Comparison of ENCODE assay signal across 30 mouse cellular contexts in the genomic region with DNA sequence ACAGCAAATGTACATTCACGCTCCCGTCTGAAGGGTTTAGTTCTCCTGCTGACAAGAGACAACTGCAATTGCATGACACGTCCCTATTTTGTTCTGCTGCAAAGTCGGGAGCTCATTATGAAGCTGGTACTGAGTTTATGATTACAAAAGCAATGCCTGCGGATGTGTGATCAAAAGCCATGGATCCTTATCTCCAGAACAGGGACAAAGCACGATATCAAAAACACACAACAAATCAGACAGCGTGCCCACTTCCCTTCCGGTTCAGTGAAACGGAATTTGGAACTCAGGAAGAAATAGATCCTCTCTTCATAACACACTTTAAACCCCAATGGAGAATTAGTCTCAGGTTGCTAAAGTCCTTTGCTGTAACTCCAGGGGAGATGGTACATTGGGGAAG.
A peak's percentile ranks its signal among the peaks of the same experiment; 100 is the strongest.
DNase-seq lines count a peak whose midpoint lies in the region; ATAC-seq and TF ChIP-seq lines count a peak whose summit lies in the region.
"Had no signal": no experiment of that assay in that cellular context is flagged by ENCODE, and none has a peak within 500 bp of the region (broad histone marks: within the 10 kb centered on the region; RNA-seq: fewer than 3 reads in every experiment).

No protein-coding gene starts in this region.

- H3K9ac ChIP-seq in forebrain, embryonic 15.5 days (replicated peaks): no peak overlapping the region
- H3K9ac ChIP-seq in forebrain, embryonic 14.5 days (ENCODE audit: low read length): no peak overlapping the region
- H3K9ac ChIP-seq in lung, embryonic 16.5 days (ENCODE audit: low read length): no peak overlapping the region
- H3K9ac ChIP-seq: embryonic facial prominence, embryonic 13.5 days; heart, embryonic 12.5 days; heart, embryonic 15.5 days; hindbrain, embryonic 14.5 days had no signal

- H3K36me3 ChIP-seq in forebrain, embryonic 15.5 days: no peaks in the 10 kb centered on the region
- no peaks in the 10 kb centered on the region for H3K36me3 ChIP-seq in forebrain, embryonic 14.5 days (ENCODE audit: control insufficient read depth, insufficient read depth, low read length)
- no peaks in the 10 kb centered on the region for H3K36me3 ChIP-seq in lung, embryonic 16.5 days (ENCODE audit: control insufficient read depth, insufficient read depth, low read length)
- H3K36me3 ChIP-seq: embryonic facial prominence, embryonic 10.5 days; embryonic facial prominence, embryonic 13.5 days; G1E; heart, embryonic 12.5 days; heart, embryonic 15.5 days had no signal

- WGBS in forebrain, embryonic 15.5 days: 41% methylated on average over 9 of the region's 9 CpGs
- WGBS in forebrain, embryonic 14.5 days: 50% methylated on average over 9 of the region's 9 CpGs
- 55% methylated on average over 9 of the region's 9 CpGs for WGBS in lung, embryonic 16.5 days

- no peaks in the 10 kb centered on the region for H3K27me3 ChIP-seq in forebrain, embryonic 15.5 days
- H3K27me3 ChIP-seq in forebrain, embryonic 14.5 days (replicated peaks; ENCODE audit: control insufficient read depth, insufficient read depth, low read length): no peaks in the 10 kb centered on the region
- H3K27me3 ChIP-seq in lung, embryonic 16.5 days (ENCODE audit: control insufficient read depth, insufficient read depth, low read depth, low read length): no peaks in the 10 kb centered on the region
- H3K27me3 ChIP-seq: CH12.LX; embryonic facial prominence, embryonic 13.5 days; heart, embryonic 12.5 days; heart, embryonic 15.5 days had no signal

- no peak overlapping the region for H3K4me2 ChIP-seq in forebrain, embryonic 15.5 days (replicated peaks)
- no peak overlapping the region for H3K4me2 ChIP-seq in forebrain, embryonic 14.5 days (ENCODE audit: low read length)
- no peak overlapping the region for H3K4me2 ChIP-seq in lung, embryonic 16.5 days (ENCODE audit: low read depth, low read length)
- H3K4me2 ChIP-seq: embryonic facial prominence, embryonic 13.5 days; heart, embryonic 12.5 days; heart, embryonic 15.5 days; hindbrain, embryonic 14.5 days had no signal

- TF ChIP-seq CTCF in brain, embryonic 14.5 days (IDR thresholded peaks at IDR 0.05; ENCODE audit: borderline replicate concordance, extremely low read depth, insufficient read depth, insufficient read length): no peak

- ATAC-seq in forebrain, embryonic 15.5 days (replicated peaks): no peak
- no peak for ATAC-seq in forebrain, embryonic 14.5 days
- ATAC-seq in lung, embryonic 16.5 days (ENCODE audit: low read depth): no peak
- ATAC-seq: hindbrain, postnatal 0 days; inflammation-experienced regulatory T-cells, adult 6 months; intestine, postnatal 0 days had no signal

- TF ChIP-seq POLR2A in brain, embryonic 14.5 days (IDR thresholded peaks at IDR 0.05; ENCODE audit: borderline replicate concordance, extremely low read depth, insufficient read depth, insufficient read length, poor library complexity, severe bottlenecking): no peak

- H3K4me3 ChIP-seq in forebrain, embryonic 15.5 days: no peak overlapping the region
- no peak overlapping the region for H3K4me3 ChIP-seq in forebrain, embryonic 14.5 days (ENCODE audit: low read depth, low read length)
- H3K4me3 ChIP-seq in lung, embryonic 16.5 days (ENCODE audit: low read length): no peak overlapping the region
- H3K4me3 ChIP-seq: embryonic facial prominence, embryonic 10.5 days; embryonic facial prominence, embryonic 13.5 days; erythroblast, embryonic 14.5 days; heart, embryonic 12.5 days; heart, embryonic 15.5 days had no signal

- peaks cover 30% of the 10 kb centered on the region for H3K4me1 ChIP-seq in forebrain, embryonic 15.5 days
- H3K4me1 ChIP-seq in forebrain, embryonic 14.5 days (ENCODE audit: control insufficient read depth, insufficient read depth, low read length): peaks cover 12% of the 10 kb centered on the region; the same call in 1 of the 2 replicates
- peaks cover 3% of the 10 kb centered on the region for H3K4me1 ChIP-seq in lung, embryonic 16.5 days (replicated peaks; ENCODE audit: control insufficient read depth, insufficient read depth, low read length)
- H3K4me1 ChIP-seq: embryonic facial prominence, embryonic 13.5 days; heart, embryonic 12.5 days; heart, embryonic 15.5 days had no signal

- H3K9me3 ChIP-seq in forebrain, embryonic 15.5 days: no peaks in the 10 kb centered on the region
- H3K9me3 ChIP-seq in forebrain, embryonic 14.5 days (replicated peaks; ENCODE audit: control insufficient read depth, low read length): no peaks in the 10 kb centered on the region
- no peaks in the 10 kb centered on the region for H3K9me3 ChIP-seq in lung, embryonic 16.5 days (ENCODE audit: control insufficient read depth, low read length)
- H3K9me3 ChIP-seq: embryonic facial prominence, embryonic 10.5 days; embryonic facial prominence, embryonic 13.5 days; heart, embryonic 12.5 days; heart, embryonic 15.5 days had no signal

- H3K27ac ChIP-seq in forebrain, embryonic 15.5 days (replicated peaks): 0 out of 2 replicates have a peak overlapping the region, but pooled peaks have one; percentile 9
- no peak overlapping the region for H3K27ac ChIP-seq in forebrain, embryonic 14.5 days (ENCODE audit: low read depth, low read length)
- H3K27ac ChIP-seq in lung, embryonic 16.5 days (ENCODE audit: low read length): peak overlapping the region; percentile 26
- H3K27ac ChIP-seq: embryonic facial prominence, embryonic 10.5 days; embryonic facial prominence, embryonic 13.5 days; heart, embryonic 15.5 days; hindbrain, embryonic 14.5 days; hindbrain, postnatal 0 days had no signal

- DNase-seq in forebrain, embryonic 14.5 days (ENCODE audit: low spot score): no peak
- peak; percentile 38 for DNase-seq in brain, embryonic 14.5 days (ENCODE audit: low read depth)
- DNase-seq in lung, postnatal 14 days: peak; percentile 42
- DNase-seq in heart, postnatal 4 days: no peak
- no peak for DNase-seq in heart, adult 11 months
- DNase-seq in MN1 (ENCODE audit: low spot score): no peak
- DNase-seq: adrenal gland, adult 2 months; adrenal gland, postnatal 14 days; B cell, adult 2 months; cerebellum, adult 11-12 months; cerebellum, adult 8-10 months; cerebellum, postnatal 10 days; cerebellum, postnatal 36 days; embryo, embryonic 11 days; gastrocnemius, postnatal 25 days; heart, postnatal 10 days; heart, postnatal 36 days had no signal

Comparison
In these comparisons a context has a peak if more than half of its experiments do, and no peak if none do; other contexts are left out.
1. DNase-seq: peak in brain, embryonic 14.5 days (single experiment) and lung, postnatal 14 days (single experiment); none in forebrain, embryonic 14.5 days (single experiment), heart, postnatal 4 days (single experiment), heart, adult 11 months (single experiment) and MN1 (single experiment).